Mouse (Mus musculus) urinary bladder, adult 2 months (tissue): Measurements from ENCODE around the gene Tmem184b. TPM values are rescaled to one million over a fixed set of nuclear protein-coding genes. Genes with fewer than 3 reads are reported as not detected.

Experiments used
- DNase-seq: peaks from one replicate; pipeline ENCODE4 v3.0.0; 2022; ENCODE audit warnings: low spot score
- polyA plus RNA-seq: library from polyadenylated mRNA; depleted of rRNA; stranded (reverse); fragments of >200 nt; gene quantifications from 2 replicates; pipeline ENCODE4 v1.2.3, GENCODE M21; 2012

Tmem184b gene
- polyA plus RNA-seq, 1 experiment = 51.5 TPM

DNA sequence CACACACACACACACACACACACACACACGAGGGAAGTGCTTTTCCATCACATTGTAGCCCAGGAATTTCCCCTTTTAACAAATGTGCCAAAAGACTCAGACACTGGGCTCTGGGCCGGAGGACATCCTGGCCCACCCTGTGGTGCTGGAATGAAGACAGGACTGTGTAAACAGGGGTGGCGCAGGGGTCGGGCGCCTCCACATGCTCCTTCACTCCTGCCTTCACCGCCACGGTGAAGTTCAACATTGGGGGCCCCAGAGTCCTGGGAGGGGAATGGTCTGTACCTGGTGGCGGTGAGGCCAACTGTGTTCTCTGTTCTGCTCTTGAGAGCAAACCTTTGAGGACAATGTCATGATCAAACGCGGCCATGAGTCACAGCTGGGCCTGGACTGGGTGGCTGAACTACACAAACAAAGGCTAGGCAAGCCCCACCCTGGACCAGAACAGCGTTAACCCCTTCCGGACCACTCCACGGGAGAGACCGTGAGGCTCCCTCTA lies 35.0 kb downstream of the Tmem184b start:
- no peak for DNase-seq

GRCm38 (mm10) chr15:79366402-79366801 lies 37.0 kb downstream of the Tmem184b start:
- DNase-seq = no peak

GRCm38 (mm10) chr15:79365068-79365467 lies 38.3 kb downstream of the Tmem184b start:
- DNase-seq = no peak

- no peak for DNase-seq
These were observed 39.2 kb downstream of the Tmem184b start for GRCm38 (mm10) chr15:79364120-79364519.

GRCm38 (mm10) chr15:79361023-79361422 lies 42.3 kb downstream of the Tmem184b start:
- DNase-seq = no peak

- no peak for DNase-seq
These were observed 43.0 kb downstream of the Tmem184b start for GRCm38 (mm10) chr15:79360371-79360770.

GRCm38 (mm10) chr15:79359954-79360353 lies 43.4 kb downstream of the Tmem184b start:
- no peak for DNase-seq

DNA sequence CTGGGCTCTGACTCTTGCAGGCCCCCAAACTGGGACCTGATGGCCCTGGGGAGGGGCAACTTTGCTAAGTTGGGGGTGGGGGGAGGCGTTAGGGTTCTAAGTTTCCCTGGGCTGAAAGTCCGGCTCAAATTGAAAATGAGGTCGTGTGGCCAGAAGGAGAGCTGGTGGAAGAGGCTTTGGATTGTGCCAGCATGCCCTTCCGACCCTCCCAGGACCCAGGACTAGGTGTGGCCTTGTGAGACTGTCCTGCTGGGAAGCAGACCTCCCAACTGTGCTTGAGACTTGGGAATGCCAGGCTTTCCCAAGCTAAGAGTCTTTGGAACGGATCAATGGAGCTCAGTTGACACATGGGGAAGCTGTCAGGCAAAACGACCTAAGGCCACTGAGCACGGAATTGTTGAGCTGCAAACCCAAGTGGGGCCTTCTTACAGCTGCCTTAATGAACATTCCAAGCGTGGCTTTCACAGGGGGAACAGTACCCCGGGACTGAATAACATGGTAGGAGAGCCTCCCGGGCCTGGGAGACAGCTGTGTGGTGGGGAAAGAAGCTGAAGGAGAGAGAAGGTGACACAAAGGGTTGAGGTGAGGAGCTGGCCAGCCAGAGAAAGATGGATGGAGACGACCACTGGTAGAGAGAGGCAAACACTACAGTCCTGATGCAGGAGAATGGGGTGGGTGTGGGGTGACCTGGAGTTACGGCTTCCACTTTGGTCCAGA lies 45.2 kb downstream of the Tmem184b start:
- no peak for DNase-seq

- DNase-seq = peak; percentile 49
These were observed 46.1 kb downstream of the Tmem184b start for GRCm38 (mm10) chr15:79357036-79357911.

DNA sequence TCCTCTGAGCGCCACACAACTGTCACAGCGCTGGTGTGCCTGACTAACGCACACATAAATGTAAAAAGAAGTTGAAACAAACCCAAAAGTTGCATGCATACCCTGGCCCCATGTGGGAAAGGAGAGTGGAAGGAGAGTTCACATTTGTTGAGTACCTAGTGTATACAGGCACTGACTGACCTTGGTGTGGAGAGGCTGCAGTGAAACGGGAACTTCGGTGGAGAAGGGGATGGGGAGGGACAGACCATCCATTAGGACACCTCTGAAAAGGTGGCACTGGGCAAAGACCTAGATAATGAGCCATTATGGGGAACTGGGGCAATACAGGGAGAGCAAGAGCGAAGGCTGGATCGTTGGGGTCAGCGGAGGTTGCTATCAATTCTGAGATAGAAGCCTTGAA lies 46.9 kb downstream of the Tmem184b start:
- no peak for DNase-seq

DNA sequence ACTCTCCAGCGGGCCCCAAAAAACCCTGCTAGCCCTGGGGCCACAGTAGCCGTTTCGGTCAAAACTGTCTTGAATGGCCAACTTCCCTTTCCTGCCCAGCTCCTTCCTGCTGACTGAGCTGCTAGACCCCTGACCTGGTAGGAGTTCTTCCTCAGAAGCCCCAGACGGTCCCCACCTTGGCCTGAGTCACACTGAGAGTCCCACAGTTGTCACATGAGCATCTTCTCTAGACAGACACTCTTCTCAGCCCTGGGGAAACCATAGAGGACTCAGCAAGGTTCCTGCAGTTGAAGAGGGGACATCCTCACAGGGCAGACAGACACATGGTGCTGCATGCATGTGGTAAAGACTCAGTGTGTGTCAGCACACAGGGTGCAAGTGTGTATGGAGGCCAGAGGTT lies 48.8 kb downstream of the Tmem184b start:
- DNase-seq = no peak

GRCm38 (mm10) chr15:79353690-79354305 lies 49.6 kb downstream of the Tmem184b start:
- no peak for DNase-seq

DNA sequence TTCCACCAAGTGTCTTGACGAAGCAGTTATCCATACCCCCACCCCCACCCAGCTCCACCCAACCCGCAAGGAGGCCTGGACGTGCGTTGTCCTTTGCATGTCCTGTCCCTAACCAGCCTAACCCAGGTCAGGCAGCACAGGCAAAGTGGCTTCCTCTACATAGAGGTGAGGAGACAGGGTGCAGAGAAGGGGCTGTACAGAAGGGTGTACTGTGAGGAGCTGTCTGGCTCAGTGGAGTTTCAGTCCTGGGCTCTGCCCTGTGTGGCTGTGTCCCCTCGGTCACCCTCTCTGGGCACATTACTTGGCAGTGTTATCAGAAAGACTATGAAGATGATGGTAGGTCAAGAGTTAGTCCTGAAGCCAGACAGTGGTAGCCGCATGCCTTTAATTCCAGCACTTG lies 50.9 kb downstream of the Tmem184b start:
- DNase-seq = no peak

DNA sequence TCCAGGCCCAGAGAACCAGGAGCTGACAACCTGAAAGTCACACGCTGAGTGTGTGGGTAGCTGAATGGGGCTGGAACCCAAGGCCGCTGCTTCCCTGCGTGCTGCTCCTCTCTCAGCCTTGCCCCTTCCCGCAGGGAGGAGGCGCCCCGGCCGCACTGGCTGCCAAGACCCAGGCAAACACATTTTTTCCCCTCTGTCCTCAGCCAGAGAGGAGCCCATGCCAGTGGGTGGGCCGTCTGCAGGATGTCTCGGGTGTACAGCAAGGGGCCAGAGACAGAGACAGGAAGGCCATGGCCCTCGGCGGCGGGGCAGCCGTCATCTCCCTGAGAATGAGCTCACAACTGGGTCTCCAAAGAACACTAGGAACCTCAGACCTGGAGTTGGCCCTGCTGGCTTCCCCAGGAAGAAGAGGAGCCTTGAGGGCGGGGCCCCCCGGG lies 52.0 kb downstream of the Tmem184b start:
- DNase-seq = no peak

GRCm38 (mm10) chr15:79350866-79351265 lies 52.5 kb downstream of the Tmem184b start:
- DNase-seq = no peak

DNA sequence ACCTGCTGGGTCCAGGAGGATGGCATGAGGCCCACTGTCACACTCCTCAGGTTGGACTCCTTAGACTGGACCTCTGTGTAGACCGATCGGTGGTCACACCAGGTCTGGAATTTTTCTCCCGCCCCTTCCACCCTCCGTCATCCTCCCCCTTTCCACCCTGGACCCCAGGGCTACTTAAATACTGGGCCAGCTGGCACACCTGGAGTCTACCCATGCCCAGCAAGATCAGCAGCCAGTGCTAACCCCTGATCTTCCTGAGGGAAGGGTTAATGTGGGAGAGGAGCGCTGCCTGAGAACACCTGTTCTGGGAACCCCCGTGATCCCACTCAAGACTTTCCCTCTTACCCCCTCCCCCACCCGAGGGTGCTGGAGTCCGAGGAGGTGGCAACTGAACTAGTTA lies 54.7 kb downstream of the Tmem184b start:
- DNase-seq = no peak

DNA sequence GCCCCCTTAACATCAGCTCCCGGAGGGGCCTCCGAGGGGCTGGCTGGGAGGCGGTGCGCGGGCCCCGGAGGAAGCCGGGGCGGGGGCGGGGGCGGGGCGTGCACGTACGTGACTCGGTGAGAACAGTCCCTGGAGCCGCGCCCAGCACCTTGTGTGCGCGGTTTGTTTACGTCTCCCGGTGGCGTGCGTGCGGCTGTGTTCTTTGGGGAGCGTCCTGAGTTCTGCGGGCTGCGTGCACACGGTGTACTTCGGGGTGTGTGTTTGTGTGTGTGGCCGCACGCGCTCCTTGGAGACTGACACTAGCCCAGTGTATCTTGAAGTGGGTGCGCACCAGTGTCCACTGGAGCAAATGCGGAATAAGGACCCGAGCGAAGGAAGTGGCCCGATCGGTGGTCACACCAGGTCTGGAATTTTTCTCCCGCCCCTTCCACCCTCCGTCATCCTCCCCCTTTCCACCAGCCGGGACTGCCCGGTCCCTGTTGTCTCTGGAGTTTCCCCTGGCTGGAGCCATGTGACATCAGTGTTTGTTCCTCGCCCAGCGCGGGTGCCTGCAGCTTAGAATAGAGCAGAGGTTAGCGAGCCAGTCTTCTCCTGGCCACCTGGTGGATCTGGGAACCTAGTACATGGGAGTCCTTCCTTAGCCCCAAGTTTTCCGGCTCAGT lies 55.4 kb downstream of the Tmem184b start:
- DNase-seq = peak; percentile 48

DNA sequence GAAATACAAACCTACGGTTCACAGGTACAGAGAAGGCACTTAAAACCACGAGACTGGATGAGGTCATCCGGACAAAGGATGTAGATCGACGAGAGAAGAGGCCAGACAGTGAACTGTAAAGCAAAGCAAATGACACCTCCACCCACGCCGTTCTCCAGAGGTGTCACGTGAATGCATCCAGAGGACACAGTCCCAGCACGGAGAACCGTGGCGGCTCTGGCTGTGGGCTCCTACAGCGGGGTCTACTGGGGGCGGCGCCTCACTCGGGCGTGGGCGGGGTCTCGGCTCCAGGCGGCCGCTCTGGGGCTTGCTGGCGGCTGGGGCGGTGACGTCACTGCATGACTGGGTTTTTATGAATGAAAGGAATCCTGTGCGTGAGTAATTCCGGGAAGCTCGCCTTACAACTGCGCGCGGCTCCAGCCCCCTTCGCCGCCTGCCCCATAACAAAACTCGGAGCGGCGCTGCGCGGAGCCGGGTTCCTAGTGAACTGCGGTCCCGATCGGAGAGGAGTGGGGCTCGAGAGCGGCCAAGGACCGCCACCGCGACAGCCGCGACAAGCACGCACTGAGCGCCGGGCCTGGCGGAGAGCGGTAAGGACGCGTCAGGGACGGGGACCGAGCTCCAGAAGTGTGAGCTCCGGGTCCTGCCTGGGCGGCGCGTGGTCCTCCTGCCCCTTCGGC lies 56.1 kb downstream of the Tmem184b start:
- peak; percentile 77 for DNase-seq

GRCm38 (mm10) chr15:79346051-79346793 lies 57.1 kb downstream of the Tmem184b start, which contains the start of gene Maff:
Maff (plus strand) TSS chr15:79346621.
- no peak for DNase-seq

GRCm38 (mm10) chr15:79344627-79345026 lies 58.7 kb downstream of the Tmem184b start:
- no peak for DNase-seq
